ENCODE assay signal across 9 mouse cellular contexts in genomic region chr19:54048161-54048885, GRCm38 (mm10). TPM values are rescaled to one million over a fixed set of nuclear protein-coding genes. Genes with fewer than 3 reads are reported as not detected.
DNase-seq lines count a peak whose midpoint lies in the region; ATAC-seq and TF ChIP-seq lines count a peak whose summit lies in the region.
"Had no signal": no experiment of that assay in that cellular context is flagged by ENCODE, and none has a peak within 500 bp of the region (broad histone marks: within the 10 kb centered on the region; RNA-seq: fewer than 3 reads in every experiment).

No protein-coding gene starts in this region.

- H3K4me3 ChIP-seq in kidney, embryonic 16.5 days (ENCODE audit: low read length): no peak overlapping the region
- 0 out of 2 replicates have a peak overlapping the region, but pooled peaks have one; percentile 15 for H3K4me3 ChIP-seq in cortical plate, adult 2 months (ENCODE audit: insufficient read depth, low read length)
- H3K4me3 ChIP-seq in hindbrain, postnatal 0 days (ENCODE audit: low read length): no peak overlapping the region
- H3K4me3 ChIP-seq in myocyte: no peak overlapping the region
- no peak overlapping the region for H3K4me3 ChIP-seq in thymus, adult 2 months (ENCODE audit: control insufficient read depth, insufficient read depth, low read length)

- 10% methylated on average over 13 of the region's 13 CpGs for WGBS in kidney, embryonic 16.5 days
- WGBS in hindbrain, postnatal 0 days: 15% methylated on average over 12 of the region's 13 CpGs
- 23% methylated on average over 13 of the region's 13 CpGs for WGBS in thymus, adult 2 months

- peak overlapping the region; percentile 99 for H3K4me2 ChIP-seq in kidney, embryonic 16.5 days (replicated peaks; ENCODE audit: low read depth, low read length)
- H3K4me2 ChIP-seq in hindbrain, postnatal 0 days (ENCODE audit: low read depth, low read length): peak overlapping the region; percentile 98
- H3K4me2 ChIP-seq in myocyte (ENCODE audit: low read depth): peak overlapping the region; percentile 58

- no peak for DNase-seq in kidney, postnatal 36 days
- DNase-seq in hindbrain, postnatal 0 days (ENCODE audit: low spot score): peak; percentile 15
- DNase-seq in thymus, postnatal 25 days: no peak
- DNase-seq in thymus, adult 2 months: no peak
- DNase-seq in lung, postnatal 4 days: no peak
- DNase-seq: right cerebral cortex, postnatal 14 days had no signal

- H3ac ChIP-seq in myocyte (ENCODE audit: control insufficient read depth, insufficient read length): no peak overlapping the region

- no peak for TF ChIP-seq POLR2A in cortical plate, adult 2 months (IDR thresholded peaks at IDR 0.05; ENCODE audit: extremely low read depth, insufficient read depth, low read length)
- no peak for TF ChIP-seq POLR2A in myocyte (IDR thresholded peaks at IDR 0.05; ENCODE audit: insufficient read length, low read depth)
- no peak for TF ChIP-seq POLR2A in thymus, adult 2 months (IDR thresholded peaks at IDR 0.05; ENCODE audit: control insufficient read depth, extremely low read depth, insufficient read depth, low read length, poor library complexity)

- no peaks in the 10 kb centered on the region for H3K79me2 ChIP-seq in myocyte (ENCODE audit: control insufficient read depth, insufficient read depth)

- peaks cover 34% of the 10 kb centered on the region for H3K4me1 ChIP-seq in kidney, embryonic 16.5 days (ENCODE audit: insufficient read depth, low read length)
- H3K4me1 ChIP-seq in cortical plate, adult 2 months (ENCODE audit: control insufficient read depth, insufficient read depth, low read length): no peaks in the 10 kb centered on the region
- H3K4me1 ChIP-seq in hindbrain, postnatal 0 days (ENCODE audit: insufficient read depth, low read length): 0 out of 2 replicates have a peak, but pooled peaks cover 6% of the 10 kb centered on the region
- peaks cover 25% of the 10 kb centered on the region for H3K4me1 ChIP-seq in thymus, adult 2 months (replicated peaks; ENCODE audit: control insufficient read depth, insufficient read depth, low read length)

- TF ChIP-seq CTCF in cortical plate, adult 2 months (IDR thresholded peaks at IDR 0.05; ENCODE audit: extremely low read depth, insufficient read depth, low read length): no peak
- TF ChIP-seq CTCF in hindbrain, postnatal 0 days (IDR thresholded peaks at IDR 0.05; ENCODE audit: low read depth): no peak
- no peak for TF ChIP-seq CTCF in thymus, adult 2 months (IDR thresholded peaks at IDR 0.05; ENCODE audit: borderline replicate concordance, control insufficient read depth, extremely low read depth, insufficient read depth, low read length, poor library complexity)

- H3K36me3 ChIP-seq in kidney, embryonic 16.5 days (ENCODE audit: insufficient read depth, low read length): no peaks in the 10 kb centered on the region
- no peaks in the 10 kb centered on the region for H3K36me3 ChIP-seq in hindbrain, postnatal 0 days (ENCODE audit: insufficient read depth, low read length)
- H3K36me3 ChIP-seq in myocyte (ENCODE audit: control insufficient read depth, insufficient read depth): no peaks in the 10 kb centered on the region
- no peaks in the 10 kb centered on the region for H3K36me3 ChIP-seq in thymus, adult 2 months (ENCODE audit: control insufficient read depth, insufficient read depth, low read length)

- H3K27ac ChIP-seq in kidney, embryonic 16.5 days (ENCODE audit: low read length): no peak overlapping the region
- no peak overlapping the region for H3K27ac ChIP-seq in cortical plate, adult 2 months (ENCODE audit: insufficient read depth, low read length)
- no peak overlapping the region for H3K27ac ChIP-seq in hindbrain, postnatal 0 days
- H3K27ac ChIP-seq in thymus, adult 2 months (ENCODE audit: control insufficient read depth, insufficient read depth, low read length): no peak overlapping the region

- peaks cover 38% of the 10 kb centered on the region for H3K27me3 ChIP-seq in kidney, embryonic 16.5 days (ENCODE audit: insufficient read depth, low read length)
- H3K27me3 ChIP-seq in hindbrain, postnatal 0 days (ENCODE audit: insufficient read depth, low read length): peaks cover 6% of the 10 kb centered on the region; the same call in 1 of the 2 replicates
- H3K27me3 ChIP-seq in myocyte (ENCODE audit: control insufficient read depth, insufficient read depth, insufficient read length): peaks cover 61% of the 10 kb centered on the region
- peaks cover 31% of the 10 kb centered on the region; the same call in 1 of the 2 replicates for H3K27me3 ChIP-seq in thymus, adult 2 months (ENCODE audit: control insufficient read depth, insufficient read depth, low read length)

- no peaks in the 10 kb centered on the region for H3K9me3 ChIP-seq in kidney, embryonic 16.5 days (ENCODE audit: low read length)
- H3K9me3 ChIP-seq in hindbrain, postnatal 0 days (ENCODE audit: low read length): no peaks in the 10 kb centered on the region

- no peak for ATAC-seq in kidney, embryonic 16.5 days (ENCODE audit: low FRiP score, low TSS enrichment)
- no peak for ATAC-seq in hindbrain, postnatal 0 days

- no peak overlapping the region for H3K9ac ChIP-seq in kidney, embryonic 16.5 days (replicated peaks; ENCODE audit: low read length)
- H3K9ac ChIP-seq in hindbrain, postnatal 0 days (replicated peaks; ENCODE audit: low read length): no peak overlapping the region

TF ChIP-seq in myocyte, 11 proteins besides CTCF, POLR2A, EP300 and RAD21:
- TF ChIP-seq TCF12 (IDR thresholded peaks at IDR 0.05; ENCODE audit: insufficient read depth, poor library complexity, severe bottlenecking): no peak
- peak; percentile 32 for TF ChIP-seq USF1 (IDR thresholded peaks at IDR 0.05; ENCODE audit: low read depth)
- 0 out of 2 replicates have a peak, but pooled peaks have one; percentile 9 for TF ChIP-seq CEBPB (IDR thresholded peaks at IDR 0.05; ENCODE audit: insufficient read depth, poor library complexity, severe bottlenecking)
TF ChIP-seq in myocyte: peak in this region for 2.

RNA-seq across cellular contexts. Expression of gene Adra2a, which starts 4.4 kb away (rescaled TPM):
- polyA plus RNA-seq in kidney, embryonic 16.5 days (2015; fragmentation: Nextera tagmentation; extraction: Ambion mirVana): 0.51 and 1.1 TPM in 2 replicates
- polyA plus RNA-seq in cortical plate, adult 2 months (2012; rRNA removed): 10.6 and 10.7 TPM in 2 replicates
- total RNA-seq in hindbrain, postnatal 0 days (2014; rRNA removed): 34.4 and 35.3 TPM in 2 replicates
- polyA plus RNA-seq in hindbrain, postnatal 0 days (2015; fragmentation: Nextera tagmentation; extraction: Ambion mirVana): 3.8 and 4.2 TPM in 2 replicates
- 0.20 TPM for polyA plus RNA-seq in myocyte (2012; fragmentation: generic; extraction: Trizol)
- polyA plus RNA-seq in thymus, adult 2 months (2012; rRNA removed): 2.6 and 3.0 TPM in 2 replicates
